8 mouse cellular contexts compared by ENCODE assay signal in genomic region chr14:27174831-27175301, GRCm38 (mm10).
DNase-seq lines count a peak whose midpoint lies in the region; ATAC-seq lines count a peak whose summit lies in the region.
"Had no signal": no experiment of that assay in that cellular context is flagged by ENCODE, and none has a peak within 500 bp of the region (broad histone marks: within the 10 kb centered on the region; RNA-seq: fewer than 3 reads in every experiment).

No protein-coding gene starts in this region.

- no peak for ATAC-seq in midbrain, embryonic 15.5 days (replicated peaks)

- H3K36me3 ChIP-seq in midbrain, embryonic 15.5 days (replicated peaks) = no peaks in the 10 kb centered on the region

- H3K4me1 ChIP-seq in midbrain, embryonic 15.5 days = no peaks in the 10 kb centered on the region

- WGBS in midbrain, embryonic 15.5 days = 52% methylated on average over 12 of the region's 12 CpGs

- no peak overlapping the region for H3K4me2 ChIP-seq in midbrain, embryonic 15.5 days

- H3K4me3 ChIP-seq in midbrain, embryonic 15.5 days = no peak overlapping the region
- H3K4me3 ChIP-seq: erythroblast, embryonic 14.5 days had no signal

- intact Hi-C loops in heart, postnatal 36 days (cut with DNase I) = no loop called here

- H3K27me3 ChIP-seq in midbrain, embryonic 15.5 days (replicated peaks) = no peaks in the 10 kb centered on the region

- H3K9me3 ChIP-seq in midbrain, embryonic 15.5 days = no peaks in the 10 kb centered on the region

- no peak overlapping the region for H3K9ac ChIP-seq in midbrain, embryonic 15.5 days

- DNase-seq in heart, postnatal 4 days = peak; percentile 52
- DNase-seq in heart, postnatal 36 days = no peak
- DNase-seq in R1 (ENCODE audit: low read depth, low spot score) = peak; percentile 75
- peak; percentile 52 to 57 for DNase-seq in kidney, adult 8-10 months
- peak; percentile 43 for DNase-seq in lung, postnatal 25 days (ENCODE audit: low spot score)
- DNase-seq in natural killer cell, adult 2 months (ENCODE audit: low spot score in 2 of 2) = no peak

- H3K27ac ChIP-seq in midbrain, embryonic 15.5 days = no peak overlapping the region

Comparison
In these comparisons a context has a peak if more than half of its experiments do, and no peak if none do; other contexts are left out.
1. DNase-seq: peak in heart, postnatal 4 days (single experiment), R1 (single experiment), kidney, adult 8-10 months (2 of 2) and lung, postnatal 25 days (single experiment); none in heart, postnatal 36 days (0 of 2) and natural killer cell, adult 2 months (0 of 2).